Mouse (Mus musculus): ENCODE results near the gene Gm10376.
"Not testable (repeated sequence)": the region's sequence is repeated elsewhere in the genome, so short reads cannot be mapped to it uniquely, and the experiment has no call there.

Gm10376 gene

DNA sequence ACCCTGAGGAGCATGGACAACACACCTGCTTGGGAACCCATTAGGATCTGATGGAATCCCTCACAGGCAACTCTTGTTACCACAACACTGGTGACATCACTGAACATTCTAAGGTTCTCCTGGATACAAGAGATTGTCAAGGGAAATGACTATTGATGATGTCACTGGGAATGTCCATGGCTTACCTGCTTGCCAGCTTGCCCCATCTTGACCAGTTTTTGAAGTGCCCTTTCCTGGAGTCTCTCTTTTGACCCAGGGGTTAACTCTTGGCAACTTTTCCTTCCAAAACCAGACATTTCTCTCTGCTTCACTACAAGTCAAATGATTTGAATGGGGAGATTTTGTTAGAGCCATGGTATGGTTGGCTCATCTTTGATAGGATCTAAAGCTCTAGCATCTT lies at the start of gene Gm10376:
TSS of gene Gm10376 (minus strand) at position 101 of the 400 bp plus-strand sequence.
- DNase-seq (ENCODE audit: low read depth) = not testable (repeated sequence)

- not testable (repeated sequence) for DNase-seq (ENCODE audit: low read depth)
Measured at GRCm38 (mm10) chr14:43060179-43060578, 44.8 kb upstream of the Gm10376 start.

GRCm38 (mm10) chr14:43058063-43058462 lies 42.6 kb upstream of the Gm10376 start:
- DNase-seq (ENCODE audit: low read depth) = not testable (repeated sequence)

- DNase-seq (ENCODE audit: low read depth) = not testable (repeated sequence)
Measured at GRCm38 (mm10) chr14:42993524-42993923, 21.9 kb downstream of the Gm10376 start, which contains the start of gene Gm8082. Gene Gm8082 (minus strand): TSS chr14:42993624.
